Mouse (Mus musculus): ENCODE measurements around the gene Aunip. TPM values are rescaled to one million over a fixed set of nuclear protein-coding genes. Genes with fewer than 3 reads are reported as not detected.
"Not testable (repeated sequence)": the region's sequence is repeated elsewhere in the genome, so short reads cannot be mapped to it uniquely, and the experiment has no call there.

The Aunip gene
- polyA plus RNA-seq, 1 experiment from 2014 or later = 6.9 TPM

GRCm38 (mm10) chr4:134497986-134498731 is 12.6 kb upstream of the Aunip start:
- H3K9me3 ChIP-seq (ENCODE audit: low read length) = no peaks in the 10 kb centered on the region
- no peaks in the 10 kb centered on the region for H3K27me3 ChIP-seq (ENCODE audit: insufficient read depth, low read length)
- peak overlapping the region; percentile 89; the same call in 1 of the 2 replicates for H3K27ac ChIP-seq (ENCODE audit: low read depth)
- 0 out of 2 replicates have a peak overlapping the region, but pooled peaks have one; percentile 69 for H3K9ac ChIP-seq (replicated peaks)
- H3K36me3 ChIP-seq (replicated peaks; ENCODE audit: insufficient read depth, low read length) = no peaks in the 10 kb centered on the region
- H3K4me3 ChIP-seq (ENCODE audit: low read depth, low read length) = peak overlapping the region; percentile 65
- WGBS (ENCODE audit: insufficient replicate concordance) = 59% methylated on average over 12 of the region's 12 CpGs
- H3K4me2 ChIP-seq (ENCODE audit: low read depth, low read length) = peak overlapping the region; percentile 95
- H3K4me1 ChIP-seq (ENCODE audit: insufficient read depth) = peaks cover 49% of the 10 kb centered on the region
- ATAC-seq = no peak
- DNase-seq = no peak
- TF ChIP-seq CTCF (IDR thresholded peaks at IDR 0.05; ENCODE audit: low read depth) (no peak), EP300 (IDR thresholded peaks at IDR 0.05; ENCODE audit: low read depth) (no peak)

DNA sequence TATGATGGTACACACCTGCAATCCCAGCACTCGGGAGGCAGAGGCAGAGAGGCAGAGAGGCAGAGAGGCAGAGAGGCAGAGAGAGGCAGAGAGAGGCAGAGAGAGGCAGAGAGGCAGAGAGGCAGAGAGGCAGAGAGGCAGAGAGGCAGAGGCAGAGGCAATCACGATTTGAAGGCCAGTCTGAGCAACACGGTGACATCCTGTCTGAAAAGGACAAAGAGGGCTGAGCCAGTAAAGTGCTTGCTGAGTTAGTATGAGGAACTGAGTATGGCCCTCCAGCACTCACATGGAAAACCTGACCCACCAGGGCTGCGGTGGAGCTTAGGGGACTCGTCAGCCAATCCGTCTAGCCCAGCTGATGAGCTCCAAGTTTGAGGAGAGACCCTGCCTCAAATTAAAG is 11.8 kb upstream of the Aunip start:
- not testable (repeated sequence) for H3K4me3 ChIP-seq (ENCODE audit: low read depth, low read length); H3K9ac ChIP-seq (replicated peaks); H3K27ac ChIP-seq (ENCODE audit: low read depth); H3K36me3 ChIP-seq (replicated peaks; ENCODE audit: insufficient read depth, low read length); DNase-seq; H3K4me2 ChIP-seq (ENCODE audit: low read depth, low read length); H3K27me3 ChIP-seq (ENCODE audit: insufficient read depth, low read length); H3K9me3 ChIP-seq (ENCODE audit: low read length); ATAC-seq
- peaks cover 53% of the 10 kb centered on the region for H3K4me1 ChIP-seq (ENCODE audit: insufficient read depth)
- 63% methylated on average over 6 of the region's 6 CpGs for WGBS (ENCODE audit: insufficient replicate concordance)

- TF ChIP-seq EP300 (IDR thresholded peaks at IDR 0.05; ENCODE audit: low read depth) = no peak
- no peak for TF ChIP-seq CTCF (IDR thresholded peaks at IDR 0.05; ENCODE audit: low read depth)
- H3K9me3 ChIP-seq (ENCODE audit: low read length) = no peaks in the 10 kb centered on the region
- ATAC-seq (no peak), DNase-seq (no peak)
- 85% methylated on average over 6 of the region's 6 CpGs for WGBS (ENCODE audit: insufficient replicate concordance)
- H3K4me2 ChIP-seq (ENCODE audit: low read depth, low read length) = no peak overlapping the region
- H3K9ac ChIP-seq (replicated peaks) = no peak overlapping the region
- H3K36me3 ChIP-seq (replicated peaks; ENCODE audit: insufficient read depth, low read length) = no peaks in the 10 kb centered on the region
- H3K27me3 ChIP-seq (ENCODE audit: insufficient read depth, low read length) = no peaks in the 10 kb centered on the region
- H3K27ac ChIP-seq (ENCODE audit: low read depth) = no peak overlapping the region
- peaks cover 39% of the 10 kb centered on the region for H3K4me1 ChIP-seq (ENCODE audit: insufficient read depth)
- H3K4me3 ChIP-seq (ENCODE audit: low read depth, low read length) = no peak overlapping the region
Measured at GRCm38 (mm10) chr4:134501095-134501494, 9.7 kb upstream of the Aunip start.

GRCm38 (mm10) chr4:134503686-134504357 is 7.0 kb upstream of the Aunip start:
- DNase-seq = no peak
- Histone ChIP-seq H3K4me2 (ENCODE audit: low read depth, low read length) (peak overlapping the region; percentile 1; the same call in 1 of the 2 replicates), H3K9me3 (ENCODE audit: low read length) (no peaks in the 10 kb centered on the region), H3K4me3 (ENCODE audit: low read depth, low read length) (no peak overlapping the region), H3K27me3 (ENCODE audit: insufficient read depth, low read length) (no peaks in the 10 kb centered on the region), H3K27ac (ENCODE audit: low read depth) (no peak overlapping the region), H3K36me3 (replicated peaks; ENCODE audit: insufficient read depth, low read length) (peaks cover 8% of the 10 kb centered on the region; the same call in 1 of the 2 replicates), H3K4me1 (ENCODE audit: insufficient read depth) (peaks cover 22% of the 10 kb centered on the region; the same call in 1 of the 2 replicates), H3K9ac (replicated peaks) (no peak overlapping the region)
- TF ChIP-seq EP300 (IDR thresholded peaks at IDR 0.05; ENCODE audit: low read depth) (no peak), CTCF (IDR thresholded peaks at IDR 0.05; ENCODE audit: low read depth) (no peak)
- WGBS (ENCODE audit: insufficient replicate concordance) = 35% methylated on average over 4 of the region's 4 CpGs
- peak; percentile 52 for ATAC-seq

- no peaks in the 10 kb centered on the region for H3K9me3 ChIP-seq (ENCODE audit: low read length)
- DNase-seq = no peak
- peaks cover 22% of the 10 kb centered on the region; the same call in 1 of the 2 replicates for H3K4me1 ChIP-seq (ENCODE audit: insufficient read depth)
- no peak overlapping the region for H3K9ac ChIP-seq (replicated peaks)
- 0 out of 2 replicates have a peak overlapping the region, but pooled peaks have one; percentile 9 for H3K27ac ChIP-seq (ENCODE audit: low read depth)
- no peak for TF ChIP-seq EP300 (IDR thresholded peaks at IDR 0.05; ENCODE audit: low read depth)
- no peak for TF ChIP-seq CTCF (IDR thresholded peaks at IDR 0.05; ENCODE audit: low read depth)
- WGBS (ENCODE audit: insufficient replicate concordance) = 67% methylated on average over 4 of the region's 4 CpGs
- H3K36me3 ChIP-seq (replicated peaks; ENCODE audit: insufficient read depth, low read length) = peaks cover 8% of the 10 kb centered on the region; the same call in 1 of the 2 replicates
- no peak overlapping the region for H3K4me3 ChIP-seq (ENCODE audit: low read depth, low read length)
- no peaks in the 10 kb centered on the region for H3K27me3 ChIP-seq (ENCODE audit: insufficient read depth, low read length)
- ATAC-seq = no peak
- no peak overlapping the region for H3K4me2 ChIP-seq (ENCODE audit: low read depth, low read length)
Measured at GRCm38 (mm10) chr4:134505303-134505789, 5.5 kb upstream of the Aunip start.

GRCm38 (mm10) chr4:134505966-134506594 is 4.7 kb upstream of the Aunip start:
- no peak overlapping the region for H3K9ac ChIP-seq (replicated peaks)
- H3K36me3 ChIP-seq (replicated peaks; ENCODE audit: insufficient read depth, low read length) = peaks cover 8% of the 10 kb centered on the region; the same call in 1 of the 2 replicates
- 48% methylated on average over 3 of the region's 4 CpGs for WGBS (ENCODE audit: insufficient replicate concordance)
- peak; percentile 78 for ATAC-seq
- H3K4me3 ChIP-seq (ENCODE audit: low read depth, low read length) = no peak overlapping the region
- peaks cover 25% of the 10 kb centered on the region for H3K4me1 ChIP-seq (ENCODE audit: insufficient read depth)
- DNase-seq = no peak
- no peaks in the 10 kb centered on the region for H3K27me3 ChIP-seq (ENCODE audit: insufficient read depth, low read length)
- no peak for TF ChIP-seq CTCF (IDR thresholded peaks at IDR 0.05; ENCODE audit: low read depth)
- TF ChIP-seq EP300 (IDR thresholded peaks at IDR 0.05; ENCODE audit: low read depth) = peak; percentile 78
- no peaks in the 10 kb centered on the region for H3K9me3 ChIP-seq (ENCODE audit: low read length)
- H3K27ac ChIP-seq (ENCODE audit: low read depth) = 0 out of 2 replicates have a peak overlapping the region, but pooled peaks have one; percentile 36
- 0 out of 2 replicates have a peak overlapping the region, but pooled peaks have one; percentile 10 for H3K4me2 ChIP-seq (ENCODE audit: low read depth, low read length)
